Mouse (Mus musculus) testis, adult 10 weeks (tissue): Measurements from ENCODE around the gene Klra5. TPM values are rescaled to one million over a fixed set of nuclear protein-coding genes. Genes with fewer than 3 reads are reported as not detected.

Experiments used
- polyA plus RNA-seq: library from polyadenylated mRNA; stranded (reverse); fragments of 350-450 nt; fragmentation: Illumina TruSeq; extraction: RNeasy Lipid Tissue Mini Kit (QIAGEN cat#74804); gene quantifications from one replicate; pipeline ENCODE4 v1.2.3, GENCODE M21; 2014; ENCODE audit warnings: low read depth, low replicate concordance

Gene Klra5
- polyA plus RNA-seq: not detected

GRCm38 (mm10) chr6:129917476-129917946 lies at the start of gene Klra5:
Klra5 (minus strand) TSS chr6:129917650.

GRCm38 (mm10) chr6:129876549-129876948 lies 40.9 kb downstream of the Klra5 start, which contains the start of gene Klra17:
Klra17 (minus strand) TSS chr6:129876672.

GRCm38 (mm10) chr6:129862349-129862748 lies 55.1 kb downstream of the Klra5 start, which contains the start of gene Gm17631:
Gm17631 (plus strand) TSS chr6:129862649.

Other genes starting within 250 kb of the Klra5 start
- gene Klrc1, start 238.7 kb downstream of the Klra5 start, polyA plus RNA-seq: not detected
- gene Klri1, start 200.5 kb downstream of the Klra5 start, polyA plus RNA-seq: not detected
- gene Klri2, start 177.2 kb downstream of the Klra5 start, polyA plus RNA-seq: not detected
- gene Gm156, start 133.4 kb downstream of the Klra5 start, polyA plus RNA-seq: not detected
- gene Gm17631, start 55.0 kb downstream of the Klra5 start, polyA plus RNA-seq: not detected
- not detected for gene Klra17, start 41.0 kb downstream of the Klra5 start, polyA plus RNA-seq
- not detected for gene Klra6, start 109.3 kb upstream of the Klra5 start, polyA plus RNA-seq
- gene Klra4, start 149.6 kb upstream of the Klra5 start, polyA plus RNA-seq: 0.22 TPM
- gene Klra8, start 212.2 kb upstream of the Klra5 start, polyA plus RNA-seq: 0.97 TPM